Mouse (Mus musculus) liver, adult 2 months (tissue): ENCODE measurements around the gene Plcb4. TPM values are rescaled to one million over a fixed set of nuclear protein-coding genes. Genes with fewer than 3 reads are reported as not detected.

Source experiments
- DNase-seq: peaks from one replicate; pipeline ENCODE4 v3.0.0-alpha.2; 2011; ENCODE audit warnings: low read depth, low spot score; ENCODE audit errors: extremely low read depth
- H3K27ac ChIP-seq: fragments of 200-500 bp; replicated peaks from 2 replicates; pipeline ENCODE4 v1.5.1; 2012; ENCODE audit warnings: low read depth, mild to moderate bottlenecking, control low read depth, inconsistent platforms, low read length; ENCODE audit not compliant: insufficient read depth
- H3K27me3 ChIP-seq: fragments of 200-500 bp; 2 replicates; pipeline ENCODE4 v1.6.1; 2012; ENCODE audit warnings: mild to moderate bottlenecking, moderate library complexity, low read length, inconsistent platforms; ENCODE audit not compliant: control insufficient read depth, insufficient read depth
- H3K36me3 ChIP-seq: fragments of 200-500 bp; 2 replicates; pipeline ENCODE4 v1.6.1; 2012; ENCODE audit warnings: low read length, inconsistent platforms; ENCODE audit not compliant: control insufficient read depth, insufficient read depth
- H3K4me1 ChIP-seq: fragments of 200-500 bp; 2 replicates; pipeline ENCODE4 v1.6.1; 2011; ENCODE audit warnings: low read length; ENCODE audit not compliant: control insufficient read depth, insufficient read depth
- H3K4me3 ChIP-seq: fragments of 200-500 bp; 2 replicates; pipeline ENCODE4 v1.5.1; 2011; ENCODE audit warnings: low read depth, mild to moderate bottlenecking, control low read depth, low read length, moderate library complexity; ENCODE audit not compliant: insufficient read depth
- H3K79me2 ChIP-seq: fragments of 200-500 bp; 2 replicates; pipeline ENCODE4 v1.6.1; 2012; ENCODE audit warnings: inconsistent platforms, mild to moderate bottlenecking, low read length, moderate library complexity; ENCODE audit not compliant: control insufficient read depth, insufficient read depth
- H3K9ac ChIP-seq: fragments of 200-500 bp; 2 replicates; pipeline ENCODE4 v1.6.1; 2012; ENCODE audit warnings: low read depth, mild to moderate bottlenecking, control low read depth, inconsistent platforms, low read length
- CTCF ChIP-seq: fragments of 200-500 bp; IDR thresholded peaks from 2 replicates; pipeline ENCODE4 v1.5.1; 2011; ENCODE audit warnings: low read depth, low read length, control low read depth
- POLR2A ChIP-seq: fragments of 200-500 bp; IDR thresholded peaks from 2 replicates; pipeline ENCODE4 v1.6.1; 2011; ENCODE audit warnings: low read length, control low read depth; ENCODE audit not compliant: insufficient read depth; ENCODE audit errors: extremely low read depth
- WGBS: fragments of 180-500 bp; shearing (Covaris S2); methylation state at CpG from one replicate; pipeline ENCODE4 v1.1.7; 2018; 5-methylcytosine and 5-hydroxymethylcytosine counted together
- polyA plus RNA-seq: library from polyadenylated mRNA; depleted of rRNA; stranded (reverse); fragments of >200 nt; gene quantifications from 2 replicates; pipeline ENCODE4 v1.2.3, GENCODE M21; 2012
- total RNA-seq: library from RNA; depleted of rRNA; stranded (reverse); fragments of >200 nt; gene quantifications from 2 replicates; pipeline ENCODE4 v1.2.3, GENCODE M21; 2014

Plcb4 gene
- total and polyA plus RNA-seq, 2 experiments: 0.88 to 4.3 TPM

GRCm38 (mm10) chr2:135738950-135739349, 80.1 kb downstream of the Plcb4 start:
- no peak overlapping the region for H3K27ac ChIP-seq
- H3K79me2 ChIP-seq: peaks cover 4% of the 10 kb centered on the region; the same call in 1 of the 2 replicates
- TF ChIP-seq CTCF (no peak), POLR2A (no peak)
- H3K4me3 ChIP-seq: no peak overlapping the region
- no peak overlapping the region for H3K9ac ChIP-seq
- H3K27me3 ChIP-seq: no peaks in the 10 kb centered on the region
- H3K36me3 ChIP-seq: no peaks in the 10 kb centered on the region
- WGBS: 56% methylated on average over 1 of the region's 1 CpGs
- H3K4me1 ChIP-seq: no peaks in the 10 kb centered on the region
- no peak for DNase-seq

GRCm38 (mm10) chr2:135742954-135743700, 84.3 kb downstream of the Plcb4 start:
- no peak overlapping the region for H3K27ac ChIP-seq
- TF ChIP-seq CTCF (no peak), POLR2A (no peak)
- no peaks in the 10 kb centered on the region for H3K4me1 ChIP-seq
- H3K9ac ChIP-seq: no peak overlapping the region
- no peak overlapping the region for H3K4me3 ChIP-seq
- H3K36me3 ChIP-seq: no peaks in the 10 kb centered on the region
- no peaks in the 10 kb centered on the region for H3K27me3 ChIP-seq
- 73% methylated on average over 10 of the region's 10 CpGs for WGBS
- no peak for DNase-seq
- no peaks in the 10 kb centered on the region for H3K79me2 ChIP-seq

- 74% methylated on average over 8 of the region's 8 CpGs for WGBS
- H3K27ac ChIP-seq: no peak overlapping the region
Observed at GRCm38 (mm10) chr2:135744711-135745110, 85.9 kb downstream of the Plcb4 start.

GRCm38 (mm10) chr2:135745126-135745525, 86.3 kb downstream of the Plcb4 start:
- peak; percentile 10 for DNase-seq
- 53% methylated on average over 7 of the region's 7 CpGs for WGBS
- Histone ChIP-seq H3K4me3 (no peak overlapping the region), H3K4me1 (no peaks in the 10 kb centered on the region), H3K9ac (no peak overlapping the region), H3K36me3 (no peaks in the 10 kb centered on the region), H3K79me2 (no peaks in the 10 kb centered on the region), H3K27me3 (no peaks in the 10 kb centered on the region), H3K27ac (no peak overlapping the region)
- TF ChIP-seq CTCF: no peak
- no peak for TF ChIP-seq POLR2A

More at GRCm38 (mm10) chr2:135744711-135745110, 85.9 kb downstream of the Plcb4 start:
- Histone ChIP-seq H3K27me3 (no peaks in the 10 kb centered on the region), H3K4me1 (no peaks in the 10 kb centered on the region), H3K79me2 (no peaks in the 10 kb centered on the region), H3K9ac (no peak overlapping the region), H3K36me3 (no peaks in the 10 kb centered on the region), H3K4me3 (no peak overlapping the region)
- DNase-seq: no peak
- no peak for TF ChIP-seq POLR2A
- TF ChIP-seq CTCF: no peak

GRCm38 (mm10) chr2:135748441-135748840, 89.6 kb downstream of the Plcb4 start:
- Histone ChIP-seq H3K4me1 (no peaks in the 10 kb centered on the region), H3K27ac (no peak overlapping the region), H3K79me2 (no peaks in the 10 kb centered on the region), H3K36me3 (no peaks in the 10 kb centered on the region), H3K27me3 (no peaks in the 10 kb centered on the region), H3K4me3 (no peak overlapping the region), H3K9ac (no peak overlapping the region)
- TF ChIP-seq POLR2A: no peak
- TF ChIP-seq CTCF: no peak
- DNase-seq: no peak
- WGBS: 90% methylated on average over 5 of the region's 5 CpGs

GRCm38 (mm10) chr2:135749606-135750005, 90.8 kb downstream of the Plcb4 start:
- Histone ChIP-seq H3K79me2 (no peaks in the 10 kb centered on the region), H3K36me3 (no peaks in the 10 kb centered on the region), H3K27me3 (no peaks in the 10 kb centered on the region), H3K4me1 (no peaks in the 10 kb centered on the region), H3K27ac (no peak overlapping the region), H3K9ac (no peak overlapping the region), H3K4me3 (no peak overlapping the region)
- TF ChIP-seq POLR2A (no peak), CTCF (no peak)
- WGBS: 92% methylated on average over 15 of the region's 15 CpGs
- no peak for DNase-seq
